Mouse (Mus musculus) heart, embryonic 11.5 days (tissue): ENCODE measurements around the gene Chrna5. TPM values are rescaled to one million over a fixed set of nuclear protein-coding genes. Genes with fewer than 3 reads are reported as not detected.

ENCODE experiments used
- ATAC-seq: fragments of 200-750 bp; cut with Nextera tagmentation; replicated peaks from 2 replicates; pipeline ENCODE4 v1.8.0; 2017; ENCODE audit warnings: moderate library complexity; ENCODE audit not compliant: insufficient number of reproducible peaks, low FRiP score, low TSS enrichment
- H3K27ac ChIP-seq: fragments of 300-500 bp; sonication (generic); 2 replicates; pipeline ENCODE4 v1.5.1; 2014; ENCODE audit warnings: mild to moderate bottlenecking, low read depth, low read length
- H3K27me3 ChIP-seq: fragments of 300-500 bp; sonication (generic); 2 replicates; pipeline ENCODE4 v1.6.1; 2014; ENCODE audit warnings: mild to moderate bottlenecking, low read length, mixed read lengths; ENCODE audit not compliant: control insufficient read depth, insufficient read depth
- H3K36me3 ChIP-seq: fragments of 300-500 bp; sonication (generic); 2 replicates; pipeline ENCODE4 v1.6.1; 2014; ENCODE audit warnings: mild to moderate bottlenecking, low read length, moderate library complexity, mixed read lengths; ENCODE audit not compliant: control insufficient read depth, insufficient read depth
- H3K4me1 ChIP-seq: fragments of 300-500 bp; sonication (generic); 2 replicates; pipeline ENCODE4 v1.6.1; 2014; ENCODE audit warnings: low read length; ENCODE audit not compliant: control insufficient read depth, insufficient read depth
- H3K4me2 ChIP-seq: fragments of 300-500 bp; sonication (generic); 2 replicates; pipeline ENCODE4 v1.6.1; 2014; ENCODE audit warnings: mild to moderate bottlenecking, moderate library complexity
- H3K4me3 ChIP-seq: fragments of 300-500 bp; sonication (generic); 2 replicates; pipeline ENCODE4 v1.5.1; 2014; ENCODE audit warnings: low read depth, low read length
- H3K9ac ChIP-seq: fragments of 300-500 bp; sonication (generic); 2 replicates; pipeline ENCODE4 v1.6.1; 2014; ENCODE audit warnings: mild to moderate bottlenecking, low read depth, low read length, moderate library complexity
- H3K9me3 ChIP-seq: fragments of 300-500 bp; sonication (generic); replicated peaks from 2 replicates; pipeline ENCODE4 v1.6.1; 2016; ENCODE audit warnings: low read length; ENCODE audit not compliant: control insufficient read depth
- whole genome bisulfite sequencing: fragments of 180-500 bp; shearing (Covaris S2); extraction: QIAGEN DNeasy Blood & Tissue Kit; methylation state at CpG from one replicate; pipeline ENCODE4 v1.1.7; 2014; ENCODE audit not compliant: insufficient replicate concordance; 5-methylcytosine and 5-hydroxymethylcytosine counted together
- polyA plus RNA-seq: library from polyadenylated mRNA; unstranded; fragments of >200 nt; fragmentation: Nextera tagmentation; extraction: Ambion mirVana; gene quantifications from 2 replicates; pipeline ENCODE4 v1.2.1, GENCODE M21; 2014

The Chrna5 gene
- polyA plus RNA-seq, 1 experiment from 2014 or later: not detected

DNA sequence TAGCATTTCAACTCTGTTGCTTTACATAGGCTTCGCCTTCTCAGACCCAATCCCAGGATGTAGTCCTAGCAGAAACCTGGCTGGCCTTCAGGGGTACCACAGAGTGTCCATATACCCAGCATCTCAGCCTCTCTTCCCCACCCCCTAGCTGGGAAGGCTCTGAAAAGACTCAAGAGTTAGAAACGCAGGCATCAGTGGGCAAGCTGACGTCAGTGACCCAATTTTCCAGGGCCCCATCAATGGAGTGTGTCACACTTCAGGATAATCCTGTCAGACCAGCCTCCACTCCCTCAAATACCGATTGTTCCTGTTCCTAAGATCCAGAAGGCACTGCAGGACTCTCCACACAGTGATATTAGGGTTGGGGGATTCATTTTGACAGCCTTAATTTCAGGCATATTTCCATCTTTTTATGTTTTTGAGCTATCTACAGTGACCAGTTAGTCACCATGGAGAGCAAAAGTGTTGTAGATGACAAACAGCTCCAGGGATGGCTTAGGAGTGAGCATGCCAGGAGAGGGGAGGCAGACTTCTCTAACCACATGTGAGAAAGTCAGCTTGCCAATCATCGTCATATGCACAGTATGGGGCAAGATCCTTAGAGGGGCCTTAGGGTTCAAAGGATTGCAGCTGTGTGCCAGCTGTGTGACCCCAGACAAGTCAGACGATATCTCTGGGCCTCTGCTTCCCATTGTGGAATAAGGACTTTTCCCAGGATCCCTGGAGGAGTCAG lies 50.9 kb downstream of the Chrna5 start:
- ATAC-seq: no peak
- 49% methylated on average over 6 of the region's 6 CpGs for WGBS
- peaks cover 12% of the 10 kb centered on the region for H3K27me3 ChIP-seq

GRCm38 (mm10) chr9:55038948-55039347 lies 58.3 kb downstream of the Chrna5 start:
- H3K36me3 ChIP-seq: no peaks in the 10 kb centered on the region
- no peaks in the 10 kb centered on the region for H3K27me3 ChIP-seq
- H3K4me3 ChIP-seq: no peak overlapping the region
- WGBS: 76% methylated on average over 8 of the region's 8 CpGs
- ATAC-seq: no peak
- no peak overlapping the region for H3K4me2 ChIP-seq
- H3K9me3 ChIP-seq: no peaks in the 10 kb centered on the region
- H3K27ac ChIP-seq: no peak overlapping the region
- no peaks in the 10 kb centered on the region for H3K4me1 ChIP-seq
- H3K9ac ChIP-seq: no peak overlapping the region

More for the DNA sequence above, 50.9 kb downstream of the Chrna5 start:
- Histone ChIP-seq H3K4me3 (no peak overlapping the region), H3K9ac (no peak overlapping the region), H3K27ac (no peak overlapping the region), H3K4me1 (no peaks in the 10 kb centered on the region), H3K4me2 (no peak overlapping the region), H3K9me3 (no peaks in the 10 kb centered on the region), H3K36me3 (no peaks in the 10 kb centered on the region)

DNA sequence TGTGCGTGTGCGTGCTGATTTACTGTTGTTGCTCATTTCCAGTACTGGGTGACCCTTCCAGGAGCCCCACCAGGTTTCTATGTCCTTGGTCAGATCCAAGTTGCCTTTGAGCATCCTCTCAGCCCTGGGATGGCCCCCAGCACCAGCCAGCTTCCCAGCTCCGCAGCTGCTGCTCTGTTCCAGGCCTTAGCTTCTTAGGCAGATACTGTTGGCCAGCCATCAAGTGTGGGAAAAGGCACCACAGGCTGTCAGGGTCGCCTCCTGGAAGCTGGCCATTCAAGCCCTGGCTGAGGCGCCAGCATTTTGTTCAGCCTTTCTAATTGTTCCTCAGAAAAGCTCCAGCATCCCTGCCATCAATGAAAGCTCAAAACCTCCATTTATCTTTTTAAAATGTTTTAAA lies 59.3 kb downstream of the Chrna5 start:
- no peaks in the 10 kb centered on the region for H3K9me3 ChIP-seq
- no peaks in the 10 kb centered on the region; the same call in 1 of the 2 replicates for H3K27me3 ChIP-seq
- no peak overlapping the region for H3K4me3 ChIP-seq
- H3K4me2 ChIP-seq: no peak overlapping the region
- H3K36me3 ChIP-seq: no peaks in the 10 kb centered on the region
- no peak overlapping the region for H3K9ac ChIP-seq
- 65% methylated on average over 5 of the region's 5 CpGs for WGBS
- H3K4me1 ChIP-seq: no peaks in the 10 kb centered on the region
- no peak for ATAC-seq
- no peak overlapping the region for H3K27ac ChIP-seq

DNA sequence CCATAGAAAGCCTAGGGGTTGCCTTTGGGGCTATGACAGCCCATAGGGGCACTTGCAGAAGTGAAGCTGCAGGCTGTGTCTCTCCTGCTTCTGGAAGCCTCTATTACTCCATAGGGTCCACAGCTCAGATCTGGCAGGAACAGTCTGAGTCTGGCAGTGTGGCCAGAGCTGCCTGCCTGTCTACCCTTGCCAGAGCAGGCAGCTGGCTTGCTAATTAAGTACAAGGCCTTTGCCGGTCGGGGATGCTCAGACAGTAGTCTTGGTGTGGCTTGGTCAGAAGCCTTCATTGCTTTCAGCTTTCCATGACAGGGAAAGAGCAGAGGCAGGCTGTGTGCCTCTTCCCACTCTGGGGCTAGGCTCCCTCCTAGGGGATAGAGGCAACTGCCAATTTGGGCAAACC lies 60.7 kb downstream of the Chrna5 start:
- H3K4me1 ChIP-seq: no peaks in the 10 kb centered on the region
- no peak overlapping the region for H3K27ac ChIP-seq
- H3K4me3 ChIP-seq: no peak overlapping the region
- no peaks in the 10 kb centered on the region for H3K36me3 ChIP-seq
- H3K9ac ChIP-seq: no peak overlapping the region
- H3K27me3 ChIP-seq: no peaks in the 10 kb centered on the region; the same call in 1 of the 2 replicates
- WGBS: 53% methylated on average over 2 of the region's 2 CpGs
- ATAC-seq: no peak
- no peaks in the 10 kb centered on the region for H3K9me3 ChIP-seq
- H3K4me2 ChIP-seq: no peak overlapping the region

DNA sequence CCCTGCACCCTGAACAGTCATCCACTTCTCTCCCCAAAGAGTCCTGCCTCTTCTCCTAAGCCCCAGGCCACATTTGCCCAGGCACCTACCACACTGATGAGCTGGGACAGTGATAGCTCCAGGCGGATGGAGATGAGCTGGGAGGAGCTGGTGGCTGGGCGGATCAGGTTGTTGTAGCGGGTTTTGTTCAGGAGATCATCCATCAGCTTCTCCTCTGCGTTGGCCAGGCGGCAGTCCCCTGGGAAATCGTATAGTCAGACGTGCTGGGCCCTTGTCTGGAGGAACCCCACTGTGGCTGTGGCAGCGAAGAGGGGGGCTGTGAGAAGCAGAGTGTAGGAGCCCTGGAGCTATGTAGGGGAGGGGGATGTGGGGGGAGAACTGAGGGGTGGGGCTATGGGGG lies 63.0 kb downstream of the Chrna5 start:
- Histone ChIP-seq H3K27me3 (peaks cover 5% of the 10 kb centered on the region), H3K9ac (no peak overlapping the region), H3K36me3 (no peaks in the 10 kb centered on the region), H3K27ac (no peak overlapping the region), H3K9me3 (no peaks in the 10 kb centered on the region), H3K4me3 (no peak overlapping the region), H3K4me2 (no peak overlapping the region), H3K4me1 (no peaks in the 10 kb centered on the region; the same call in none of the 2 replicates)
- no peak for ATAC-seq
- 8% methylated on average over 8 of the region's 8 CpGs for WGBS

GRCm38 (mm10) chr9:55045001-55045400 lies 64.3 kb downstream of the Chrna5 start:
- H3K36me3 ChIP-seq: no peaks in the 10 kb centered on the region
- no peak overlapping the region for H3K27ac ChIP-seq
- H3K4me3 ChIP-seq: no peak overlapping the region
- H3K9me3 ChIP-seq: no peaks in the 10 kb centered on the region
- 77% methylated on average over 2 of the region's 2 CpGs for WGBS
- H3K27me3 ChIP-seq: peaks cover 5% of the 10 kb centered on the region
- peaks cover 3% of the 10 kb centered on the region for H3K4me1 ChIP-seq
- ATAC-seq: no peak
- no peak overlapping the region for H3K4me2 ChIP-seq
- H3K9ac ChIP-seq: no peak overlapping the region

DNA sequence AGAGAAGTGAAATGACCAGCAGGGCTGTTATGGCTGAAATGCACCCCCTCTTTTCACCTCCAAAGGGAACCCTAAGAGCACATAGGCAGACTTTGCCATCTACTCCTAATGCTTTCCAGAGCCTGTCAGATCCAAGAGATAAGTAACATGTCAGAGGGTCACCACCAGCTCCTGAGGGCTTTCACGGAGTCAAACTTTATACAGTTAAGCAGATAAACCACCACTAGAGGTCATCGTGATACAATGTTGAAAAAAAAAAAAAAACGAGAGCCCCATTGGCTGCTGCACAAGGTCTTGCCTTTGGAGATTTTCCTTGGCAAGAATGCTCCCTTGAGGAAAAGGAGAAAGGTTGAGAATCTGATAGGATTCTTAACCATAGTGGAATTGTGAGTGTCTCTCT lies 66.1 kb downstream of the Chrna5 start:
- ATAC-seq: no peak
- no peak overlapping the region for H3K9ac ChIP-seq
- 1% methylated on average over 3 of the region's 3 CpGs for WGBS
- H3K36me3 ChIP-seq: no peaks in the 10 kb centered on the region
- no peaks in the 10 kb centered on the region for H3K9me3 ChIP-seq
- H3K4me2 ChIP-seq: no peak overlapping the region
- H3K4me3 ChIP-seq: no peak overlapping the region
- H3K27me3 ChIP-seq: peaks cover 5% of the 10 kb centered on the region
- no peak overlapping the region for H3K27ac ChIP-seq
- peaks cover 3% of the 10 kb centered on the region for H3K4me1 ChIP-seq

- Histone ChIP-seq H3K4me3 (peak within 1 kb of the TSS; percentile 56), H3K4me2 (peak within 1 kb of the TSS; percentile 94), H3K9ac (peak within 1 kb of the TSS; percentile 29; the same call in 1 of the 2 replicates), H3K36me3 (no peaks in the 10 kb centered on the region), H3K27ac (no peak within 1 kb of the TSS), H3K9me3 (no peaks in the 10 kb centered on the region), H3K27me3 (peaks cover 5% of the 10 kb centered on the region), H3K4me1 (peaks cover 3% of the 10 kb centered on the region)
- WGBS: 1% methylated on average over 23 of the region's 23 CpGs
- ATAC-seq: peak; percentile 68
Measured at GRCm38 (mm10) chr9:55048211-55048880, 67.7 kb downstream of the Chrna5 start, which contains the start of gene Chrnb4. Gene Chrnb4, minus strand, starts transcription at chr9:55048779.
